Mouse (Mus musculus) fat pad, adult 2 months (tissue): ENCODE measurements around the gene Ptk6.

Experiments used
- DNase-seq: peaks from one replicate; pipeline ENCODE4 v3.0.0-alpha.2; 2011; ENCODE audit warnings: low read depth, low spot score; ENCODE audit errors: extremely low read depth

Ptk6 gene

GRCm38 (mm10) chr2:181202422-181202821 is at the start of gene Ptk6:
Gene Ptk6, minus strand, starts transcription at chr2:181202789.
- DNase-seq: no peak

GRCm38 (mm10) chr2:181251841-181252240 is 49.3 kb upstream of the Ptk6 start:
- DNase-seq: no peak

- no peak for DNase-seq
Observed at GRCm38 (mm10) chr2:181249217-181249616, 46.6 kb upstream of the Ptk6 start.

- DNase-seq: no peak
Observed at GRCm38 (mm10) chr2:181245031-181245430, 42.4 kb upstream of the Ptk6 start.

- DNase-seq: no peak
Observed at GRCm38 (mm10) chr2:181243706-181244394, 41.3 kb upstream of the Ptk6 start.

- DNase-seq: no peak
Observed at GRCm38 (mm10) chr2:181242314-181242665, 39.7 kb upstream of the Ptk6 start.

GRCm38 (mm10) chr2:181241602-181242313 is 39.2 kb upstream of the Ptk6 start, which contains the start of gene Helz2:
Gene Helz2, minus strand, starts transcription at chr2:181242027.
- no peak for DNase-seq

- DNase-seq: no peak
Observed at GRCm38 (mm10) chr2:181240806-181241440, 38.3 kb upstream of the Ptk6 start.

- no peak for DNase-seq
Observed at GRCm38 (mm10) chr2:181239261-181239660, 36.7 kb upstream of the Ptk6 start.

- DNase-seq: no peak
Observed at GRCm38 (mm10) chr2:181238861-181239260, 36.3 kb upstream of the Ptk6 start.

GRCm38 (mm10) chr2:181238091-181238610 is 35.6 kb upstream of the Ptk6 start:
- DNase-seq: no peak

- no peak for DNase-seq
Observed at GRCm38 (mm10) chr2:181237251-181238014, 34.8 kb upstream of the Ptk6 start.

GRCm38 (mm10) chr2:181235681-181236566 is 33.3 kb upstream of the Ptk6 start:
- no peak for DNase-seq

- no peak for DNase-seq
Observed at GRCm38 (mm10) chr2:181234680-181235079, 32.1 kb upstream of the Ptk6 start.

GRCm38 (mm10) chr2:181233443-181233842 is 30.9 kb upstream of the Ptk6 start:
- DNase-seq: no peak

- DNase-seq: no peak
Observed at GRCm38 (mm10) chr2:181231171-181231570, 28.6 kb upstream of the Ptk6 start.

- no peak for DNase-seq
Observed at GRCm38 (mm10) chr2:181228335-181228734, 25.7 kb upstream of the Ptk6 start.

GRCm38 (mm10) chr2:181227122-181227521 is 24.5 kb upstream of the Ptk6 start:
- DNase-seq: no peak

GRCm38 (mm10) chr2:181224994-181225393 is 22.4 kb upstream of the Ptk6 start:
- DNase-seq: no peak

- DNase-seq: no peak
Observed at GRCm38 (mm10) chr2:181220361-181220760, 17.8 kb upstream of the Ptk6 start.
